9 mouse cellular contexts compared by ENCODE assay signal in the genomic region with DNA sequence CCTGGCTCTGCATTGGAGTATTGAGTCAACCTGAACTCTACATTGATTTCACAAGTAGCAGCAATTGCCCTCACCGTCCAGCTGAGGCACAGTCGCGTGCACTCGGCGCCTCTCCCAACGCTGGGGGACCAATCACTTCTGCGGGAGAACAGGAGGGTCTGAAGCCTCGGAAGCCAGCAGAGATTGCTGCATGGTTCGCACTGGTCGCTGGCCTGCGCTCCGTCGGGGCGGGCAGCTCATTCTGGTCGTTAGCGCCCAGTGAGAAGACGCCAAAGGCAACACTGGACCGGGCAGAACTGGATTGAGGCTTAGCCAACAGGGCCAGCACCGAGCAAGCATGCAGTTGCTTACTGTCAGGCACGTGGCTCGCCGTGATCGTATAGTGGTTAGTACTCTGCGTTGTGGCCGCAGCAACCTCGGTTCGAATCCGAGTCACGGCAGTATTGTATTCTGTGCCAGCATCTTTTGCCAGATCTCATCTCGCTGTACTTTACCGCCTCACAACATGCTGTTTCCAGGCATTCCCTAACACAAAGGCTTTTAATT. TPM values are rescaled to one million over a fixed set of nuclear protein-coding genes. Genes with fewer than 3 reads are reported as not detected.
A peak's percentile ranks its signal among the peaks of the same experiment; 100 is the strongest.
DNase-seq lines count a peak whose midpoint lies in the region; ATAC-seq lines count a peak whose summit lies in the region.
"Had no signal": no experiment of that assay in that cellular context is flagged by ENCODE, and none has a peak within 500 bp of the region (broad histone marks: within the 10 kb centered on the region; RNA-seq: fewer than 3 reads in every experiment).

No protein-coding gene starts in this region.

- peaks cover 3% of the 10 kb centered on the region; the same call in 1 of the 2 replicates for H3K9me3 ChIP-seq in kidney, embryonic 16.5 days (ENCODE audit: low read length)
- H3K9me3 ChIP-seq in intestine, embryonic 15.5 days, result no peaks in the 10 kb centered on the region
- no peaks in the 10 kb centered on the region for H3K9me3 ChIP-seq in midbrain, embryonic 16.5 days (replicated peaks; ENCODE audit: control insufficient read depth, low read length, poor library complexity, severe bottlenecking)

- DNase-seq in kidney, adult 9 months, result no peak
- DNase-seq in embryo, embryonic 11 days, result peak; percentile 63
- no peak for DNase-seq in urinary bladder, adult 2 months (ENCODE audit: low spot score)
- DNase-seq in left cerebral cortex, adult 18-20 months (ENCODE audit: low spot score in 2 of 2), result no peak
- DNase-seq in spleen, adult 18-20 months, result no peak
- DNase-seq: kidney, adult 8-10 months had no signal

- no peak for ATAC-seq in kidney, embryonic 16.5 days (ENCODE audit: low FRiP score, low TSS enrichment)
- peak; percentile 55; the same call in 1 of the 2 replicates for ATAC-seq in intestine, embryonic 15.5 days
- no peak for ATAC-seq in midbrain, embryonic 16.5 days

- 5% methylated on average over 31 of the region's 31 CpGs for WGBS in kidney, embryonic 16.5 days
- WGBS in intestine, embryonic 15.5 days, result 5% methylated on average over 31 of the region's 31 CpGs
- 4% methylated on average over 31 of the region's 31 CpGs for WGBS in midbrain, embryonic 16.5 days

- H3K36me3 ChIP-seq in kidney, embryonic 16.5 days (ENCODE audit: insufficient read depth, low read length), result no peaks in the 10 kb centered on the region
- no peaks in the 10 kb centered on the region for H3K36me3 ChIP-seq in intestine, embryonic 15.5 days
- no peaks in the 10 kb centered on the region for H3K36me3 ChIP-seq in midbrain, embryonic 16.5 days (ENCODE audit: control insufficient read depth, insufficient read depth, low read length)

- peak overlapping the region; percentile 20 for H3K4me3 ChIP-seq in kidney, embryonic 16.5 days (ENCODE audit: low read length)
- H3K4me3 ChIP-seq in intestine, embryonic 15.5 days (replicated peaks), result 0 out of 2 replicates have a peak overlapping the region, but pooled peaks have one; percentile 7
- H3K4me3 ChIP-seq in midbrain, embryonic 16.5 days (ENCODE audit: low read depth, low read length), result no peak overlapping the region

- peaks cover 5% of the 10 kb centered on the region; the same call in 1 of the 2 replicates for H3K4me1 ChIP-seq in kidney, embryonic 16.5 days (ENCODE audit: insufficient read depth, low read length)
- H3K4me1 ChIP-seq in intestine, embryonic 15.5 days (replicated peaks), result 0 out of 2 replicates have a peak, but pooled peaks cover 2% of the 10 kb centered on the region
- peaks cover 5% of the 10 kb centered on the region; the same call in 1 of the 2 replicates for H3K4me1 ChIP-seq in midbrain, embryonic 16.5 days (ENCODE audit: control insufficient read depth, insufficient read depth, low read length)

- peak overlapping the region; percentile 39 for H3K4me2 ChIP-seq in kidney, embryonic 16.5 days (replicated peaks; ENCODE audit: low read depth, low read length)
- peak overlapping the region; percentile 42 for H3K4me2 ChIP-seq in intestine, embryonic 15.5 days (replicated peaks)
- H3K4me2 ChIP-seq in midbrain, embryonic 16.5 days (ENCODE audit: low read length), result peak overlapping the region; percentile 13; the same call in 1 of the 2 replicates

- peaks cover 57% of the 10 kb centered on the region for H3K27me3 ChIP-seq in kidney, embryonic 16.5 days (ENCODE audit: insufficient read depth, low read length)
- peaks cover 49% of the 10 kb centered on the region for H3K27me3 ChIP-seq in intestine, embryonic 15.5 days (replicated peaks)
- H3K27me3 ChIP-seq in midbrain, embryonic 16.5 days (ENCODE audit: control insufficient read depth, insufficient read depth, low read depth, low read length), result peaks cover 52% of the 10 kb centered on the region

- H3K9ac ChIP-seq in kidney, embryonic 16.5 days (replicated peaks; ENCODE audit: low read length), result no peak overlapping the region
- no peak overlapping the region for H3K9ac ChIP-seq in intestine, embryonic 15.5 days
- no peak overlapping the region for H3K9ac ChIP-seq in midbrain, embryonic 16.5 days (ENCODE audit: low read depth, low read length)

- no peak overlapping the region for H3K27ac ChIP-seq in kidney, embryonic 16.5 days (ENCODE audit: low read length)
- H3K27ac ChIP-seq in intestine, embryonic 15.5 days, result no peak overlapping the region
- no peak overlapping the region for H3K27ac ChIP-seq in midbrain, embryonic 16.5 days (ENCODE audit: low read length)

RNA-seq across cellular contexts. Expression of gene BC107364, which starts 42.3 kb away (rescaled TPM):
- 0.25 TPM in 1 of 2 replicates, not detected in the other for polyA plus RNA-seq in kidney, embryonic 16.5 days (2015; fragmentation: Nextera tagmentation; extraction: Ambion mirVana)
- polyA plus RNA-seq in intestine, embryonic 15.5 days (2015; fragmentation: Nextera tagmentation; extraction: Ambion mirVana), result 0.14 and 0.20 TPM in 2 replicates
- not detected in 2 replicates for polyA plus RNA-seq in midbrain, embryonic 16.5 days (2015; fragmentation: Nextera tagmentation; extraction: Ambion mirVana)
- 0.15 and 0.29 TPM in 2 replicates for polyA plus RNA-seq in urinary bladder, adult 2 months (2012; rRNA removed)
- total RNA-seq in left cerebral cortex, adult 18-20 months (2021), result not detected
